Mouse (Mus musculus): ENCODE measurements around the gene Gm10318. TPM values are rescaled to one million over a fixed set of nuclear protein-coding genes. Genes with fewer than 3 reads are reported as not detected.

Gene Gm10318
- not detected in 2 replicates for polyA plus RNA-seq (2012; rRNA removed; ENCODE audit: low replicate concordance)

DNA sequence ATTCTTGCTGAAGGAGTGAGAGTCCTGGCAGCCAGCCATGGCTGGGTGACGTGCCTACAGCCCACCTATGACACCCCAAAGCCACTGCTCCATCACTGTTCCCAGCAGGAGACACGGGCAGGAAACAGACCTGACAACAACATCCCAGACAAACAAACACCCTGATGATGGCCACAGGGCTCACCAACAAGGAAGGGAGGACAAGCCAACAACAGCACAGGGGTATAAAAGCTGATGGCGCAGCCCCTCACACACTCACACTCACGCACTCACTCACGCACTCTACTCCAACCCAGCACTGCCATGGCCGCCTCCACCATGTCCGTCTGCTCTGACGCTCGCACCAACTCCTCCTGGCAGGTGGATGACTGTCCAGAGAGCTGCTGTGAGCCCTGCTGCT is at the start of gene Gm10318:
TSS of gene Gm10318 (plus strand) at position 301 of the 400 bp plus-strand sequence.

GRCm38 (mm10) chr10:77811743-77812142 is 40.9 kb upstream of the Gm10318 start, which contains the start of gene Gm9507:
Gm9507 (minus strand) TSS chr10:77811843.

GRCm38 (mm10) chr10:77814382-77814781 is 38.3 kb upstream of the Gm10318 start, which contains the start of gene Gm2696:
Gm2696 (plus strand) TSS chr10:77814682.

GRCm38 (mm10) chr10:77826951-77827350 is 25.7 kb upstream of the Gm10318 start, which contains the start of gene Krtap10-4:
Krtap10-4 (minus strand) TSS chr10:77827095.

DNA sequence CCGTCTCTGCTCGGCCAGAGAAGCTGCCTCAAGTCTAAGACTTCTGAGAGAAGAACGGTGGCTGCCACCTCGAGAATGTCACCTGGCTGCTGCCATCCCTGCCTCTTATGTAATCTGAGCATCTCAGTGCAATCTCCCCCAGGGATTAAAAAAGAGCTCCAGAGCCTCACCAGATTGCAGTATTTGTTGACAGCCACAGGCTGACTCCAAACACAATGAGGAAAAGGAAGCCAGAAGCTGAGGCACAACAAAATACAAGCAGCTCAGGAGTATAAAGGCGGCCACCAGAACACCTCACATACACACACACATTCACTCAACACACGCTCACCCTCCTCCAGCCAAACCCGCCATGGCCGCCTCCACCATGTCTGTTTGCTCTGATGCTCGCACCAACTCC is 17.0 kb upstream of the Gm10318 start, which contains the start of gene Krtap10-10:
TSS of gene Krtap10-10 (plus strand) at position 301 of the 400 bp plus-strand sequence.

GRCm38 (mm10) chr10:77846503-77846902 is 6.2 kb upstream of the Gm10318 start, which contains the start of gene Gm36176:
Gm36176 (plus strand) TSS chr10:77846803.

DNA sequence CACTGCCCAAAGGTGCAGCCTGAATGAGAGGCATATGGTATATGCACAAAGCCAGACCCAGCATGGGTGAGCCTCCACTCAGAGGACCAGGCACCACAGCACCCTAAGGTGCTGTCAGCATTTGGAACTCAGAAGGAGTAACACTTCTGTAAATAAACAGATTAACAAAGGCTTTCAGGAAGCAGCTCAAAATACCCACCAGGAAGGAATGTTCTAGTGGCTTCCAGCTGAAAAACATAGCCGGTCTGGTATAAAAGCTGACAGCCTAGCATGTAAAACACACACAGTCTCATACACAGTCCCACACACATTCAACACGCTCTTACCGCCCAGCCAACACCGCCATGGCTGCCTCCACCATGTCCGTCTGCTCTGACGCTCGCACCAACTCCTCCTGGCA is 9.0 kb downstream of the Gm10318 start, which contains the start of gene Gm3285:
TSS of gene Gm3285 (plus strand) at position 301 of the 400 bp plus-strand sequence.

DNA sequence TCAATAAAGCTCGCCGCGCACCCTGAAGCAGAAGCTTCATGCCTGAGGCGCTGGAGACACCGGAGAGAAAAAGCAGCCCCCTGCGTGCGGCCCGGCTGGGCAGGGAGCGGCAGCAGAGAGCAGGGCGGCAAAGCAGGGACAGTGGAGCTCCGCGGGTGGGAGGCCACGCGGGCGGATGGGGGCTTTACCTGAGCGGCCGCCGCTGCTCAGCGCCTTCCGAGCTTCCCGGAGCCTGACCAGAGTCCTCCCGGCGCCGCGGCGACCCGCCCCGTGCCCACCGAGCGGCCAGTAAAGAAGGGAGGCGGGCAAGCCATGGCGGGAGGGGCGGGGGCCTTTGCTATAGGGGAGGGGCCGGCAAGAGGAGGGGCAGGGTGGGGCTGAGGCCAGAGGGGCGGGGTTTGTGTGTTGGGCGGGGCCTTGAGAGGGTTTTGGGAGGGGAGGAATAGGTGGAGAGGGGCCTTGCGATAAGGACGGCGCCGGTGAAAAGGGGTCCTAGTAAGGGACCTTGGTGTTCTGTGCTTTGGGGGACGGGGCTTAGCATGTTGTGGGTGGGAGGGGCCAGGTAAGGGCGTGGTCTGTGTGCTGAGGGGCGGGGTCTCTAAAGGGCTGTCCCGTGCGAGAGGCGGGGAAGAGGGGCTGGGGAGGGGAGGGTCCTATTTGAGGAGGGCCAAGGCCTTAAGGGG is 49.7 kb downstream of the Gm10318 start, which contains the start of gene Lrrc3:
TSS of gene Lrrc3 (minus strand) at position 326 of the 683 bp plus-strand sequence.

Other genes starting within 250 kb of the Gm10318 start
- 253 and 352 TPM in 2 replicates for gene Sumo3, start 246.8 kb upstream of the Gm10318 start, polyA plus RNA-seq (2012; rRNA removed; ENCODE audit: low replicate concordance)
- 0.84 TPM in 1 of 2 replicates, not detected in the other for gene Gm49325, start 246.7 kb upstream of the Gm10318 start, polyA plus RNA-seq (2012; rRNA removed; ENCODE audit: low replicate concordance)
- gene Ube2g2, start 230.6 kb upstream of the Gm10318 start, polyA plus RNA-seq (2012; rRNA removed; ENCODE audit: low replicate concordance): 60.5 and 66.2 TPM in 2 replicates
- 1.1 TPM in 1 of 2 replicates, not detected in the other for gene Tspear, start 166.3 kb upstream of the Gm10318 start, polyA plus RNA-seq (2012; rRNA removed; ENCODE audit: low replicate concordance)
- gene Gm19402, start 162.1 kb upstream of the Gm10318 start, polyA plus RNA-seq (2012; rRNA removed; ENCODE audit: low replicate concordance): not detected in 2 replicates
- gene Gm9508, start 155.6 kb upstream of the Gm10318 start, polyA plus RNA-seq (2012; rRNA removed; ENCODE audit: low replicate concordance): not detected in 2 replicates
- gene Gm10272, start 146.2 kb upstream of the Gm10318 start, polyA plus RNA-seq (2012; rRNA removed; ENCODE audit: low replicate concordance): not detected in 2 replicates
- gene Gm10024, start 141.4 kb upstream of the Gm10318 start, polyA plus RNA-seq (2012; rRNA removed; ENCODE audit: low replicate concordance): not detected in 2 replicates
- gene Gm10142, start 137.1 kb upstream of the Gm10318 start, polyA plus RNA-seq (2012; rRNA removed; ENCODE audit: low replicate concordance): not detected in 2 replicates
- not detected in 2 replicates for gene Krtap12-1, start 132.3 kb upstream of the Gm10318 start, polyA plus RNA-seq (2012; rRNA removed; ENCODE audit: low replicate concordance)
- not detected in 2 replicates for gene Gm10100, start 126.4 kb upstream of the Gm10318 start, polyA plus RNA-seq (2012; rRNA removed; ENCODE audit: low replicate concordance)
- gene Gm18596, start 110.2 kb upstream of the Gm10318 start, polyA plus RNA-seq (2012; rRNA removed; ENCODE audit: low replicate concordance): not detected in 2 replicates
- gene Gm9736, start 101.5 kb upstream of the Gm10318 start, polyA plus RNA-seq (2012; rRNA removed; ENCODE audit: low replicate concordance): not detected in 2 replicates
- gene Gm3233, start 93.2 kb upstream of the Gm10318 start, polyA plus RNA-seq (2012; rRNA removed; ENCODE audit: low replicate concordance): not detected in 2 replicates
- not detected in 2 replicates for gene Gm3238, start 81.5 kb upstream of the Gm10318 start, polyA plus RNA-seq (2012; rRNA removed; ENCODE audit: low replicate concordance)
- not detected in 2 replicates for gene Gm7138, start 75.9 kb upstream of the Gm10318 start, polyA plus RNA-seq (2012; rRNA removed; ENCODE audit: low replicate concordance)
- not detected in 2 replicates for gene Gm3250, start 70.3 kb upstream of the Gm10318 start, polyA plus RNA-seq (2012; rRNA removed; ENCODE audit: low replicate concordance)
- gene Gm7137, start 64.7 kb upstream of the Gm10318 start, polyA plus RNA-seq (2012; rRNA removed; ENCODE audit: low replicate concordance): not detected in 2 replicates
- gene Gm9639, start 57.8 kb upstream of the Gm10318 start, polyA plus RNA-seq (2012; rRNA removed; ENCODE audit: low replicate concordance): not detected in 2 replicates
- gene Gm19668, start 53.7 kb upstream of the Gm10318 start, polyA plus RNA-seq (2012; rRNA removed; ENCODE audit: low replicate concordance): not detected in 2 replicates
- not detected in 2 replicates for gene Gm9507, start 41.0 kb upstream of the Gm10318 start, polyA plus RNA-seq (2012; rRNA removed; ENCODE audit: low replicate concordance)
- not detected in 2 replicates for gene Gm2696, start 38.2 kb upstream of the Gm10318 start, polyA plus RNA-seq (2012; rRNA removed; ENCODE audit: low replicate concordance)
- gene Krtap10-4, start 25.8 kb upstream of the Gm10318 start, polyA plus RNA-seq (2012; rRNA removed; ENCODE audit: low replicate concordance): not detected in 2 replicates
- gene Krtap10-10, start 16.9 kb upstream of the Gm10318 start, polyA plus RNA-seq (2012; rRNA removed; ENCODE audit: low replicate concordance): not detected in 2 replicates
- not detected in 2 replicates for gene Gm36176, start 6.1 kb upstream of the Gm10318 start, polyA plus RNA-seq (2012; rRNA removed; ENCODE audit: low replicate concordance)
- gene Gm3285, start 9.1 kb downstream of the Gm10318 start, polyA plus RNA-seq (2012; rRNA removed; ENCODE audit: low replicate concordance): not detected in 2 replicates
- 7.8 and 12.9 TPM in 2 replicates for gene Lrrc3, start 49.7 kb downstream of the Gm10318 start, polyA plus RNA-seq (2012; rRNA removed; ENCODE audit: low replicate concordance)
- 0.69 and 2.5 TPM in 2 replicates for gene Trpm2, start 117.7 kb downstream of the Gm10318 start, polyA plus RNA-seq (2012; rRNA removed; ENCODE audit: low replicate concordance)
- gene 1810043G02Rik, start 125.7 kb downstream of the Gm10318 start, polyA plus RNA-seq (2012; rRNA removed; ENCODE audit: low replicate concordance): 57.2 and 59.7 TPM in 2 replicates
- 159 and 201 TPM in 2 replicates for gene Pfkl, start 157.2 kb downstream of the Gm10318 start, polyA plus RNA-seq (2012; rRNA removed; ENCODE audit: low replicate concordance)
- gene Dnmt3l, start 189.1 kb downstream of the Gm10318 start, polyA plus RNA-seq (2012; rRNA removed; ENCODE audit: low replicate concordance): 6.6 and 13.6 TPM in 2 replicates
- gene Aire, start 190.8 kb downstream of the Gm10318 start, polyA plus RNA-seq (2012; rRNA removed; ENCODE audit: low replicate concordance): 0.19 TPM in 1 of 2 replicates, not detected in the other
- gene Icosl, start 216.4 kb downstream of the Gm10318 start, polyA plus RNA-seq (2012; rRNA removed; ENCODE audit: low replicate concordance): 14.4 and 31.1 TPM in 2 replicates

All from subcutaneous adipose tissue, adult 2 months (tissue).